Mouse (Mus musculus) erythroid progenitor cell, adult 5-6 weeks (primary cell): Measurements from ENCODE around the gene Snx33. TPM values are rescaled to one million over a fixed set of nuclear protein-coding genes. Genes with fewer than 3 reads are reported as not detected.

Experiments
- ATAC-seq: replicated peaks from 2 replicates; pipeline ENCODE4 v1.8.0; 2016; ENCODE audit warnings: moderate number of reproducible peaks, mild to moderate bottlenecking, moderate TSS enrichment, inconsistent platforms; ENCODE audit not compliant: poor library complexity, low FRiP score, severe bottlenecking
- total RNA-seq, 2 experiments: library from RNA; stranded (forward) in 1 of 2; stranded (reverse) in 1 of 2; fragments of 150-400 nt in 1 of 2; fragments of 186-747, 209-891 nt in 1 of 2; gene quantifications; 2 replicates each; pipeline versions ENCODE4 v1.2.3 to v1.2.4; 2015 to 2017; ENCODE audit warnings: low replicate concordance in 2 of 2

Gene Snx33
- total RNA-seq, 2 experiments from 2014 or later, result 0.61 to 2.9 TPM

- no peak for ATAC-seq
Measured at GRCm38 (mm10) chr9:56868292-56868691, 59.9 kb downstream of the Snx33 start.

Other genes with a start within 250 kb of the Snx33 start
- gene Lingo1, start 131.9 kb downstream of the Snx33 start, total RNA-seq (2015; ENCODE audit: low replicate concordance), result not detected in 2 replicates
- gene Lingo1, start 131.9 kb downstream of the Snx33 start, total RNA-seq (2017; ENCODE audit: low replicate concordance), result not detected in 2 replicates
- gene Odf3l1, start 63.7 kb downstream of the Snx33 start, total RNA-seq (2015; ENCODE audit: low replicate concordance), result not detected in 2 replicates
- gene Odf3l1, start 63.7 kb downstream of the Snx33 start, total RNA-seq (2017; ENCODE audit: low replicate concordance), result not detected in 2 replicates
- gene Cspg4, start 63.3 kb downstream of the Snx33 start, total RNA-seq (2015; ENCODE audit: low replicate concordance), result not detected in 2 replicates
- not detected in 2 replicates for gene Cspg4, start 63.3 kb downstream of the Snx33 start, total RNA-seq (2017; ENCODE audit: low replicate concordance)
- gene Imp3, start 9.1 kb upstream of the Snx33 start, total RNA-seq (2015; ENCODE audit: low replicate concordance), result 38.2 and 46.5 TPM in 2 replicates
- 22.8 and 23.5 TPM in 2 replicates for gene Imp3, start 9.1 kb upstream of the Snx33 start, total RNA-seq (2017; ENCODE audit: low replicate concordance)
- 1.8 and 8.8 TPM in 2 replicates for gene Snupn, start 22.5 kb upstream of the Snx33 start, total RNA-seq (2015; ENCODE audit: low replicate concordance)
- gene Snupn, start 22.5 kb upstream of the Snx33 start, total RNA-seq (2017; ENCODE audit: low replicate concordance), result 2.8 TPM in 1 of 2 replicates, not detected in the other
- gene Ptpn9, start 66.6 kb upstream of the Snx33 start, total RNA-seq (2015; ENCODE audit: low replicate concordance), result 1.4 and 3.8 TPM in 2 replicates
- 0.45 and 1.5 TPM in 2 replicates for gene Ptpn9, start 66.6 kb upstream of the Snx33 start, total RNA-seq (2017; ENCODE audit: low replicate concordance)
- gene Sin3a, start 143.7 kb upstream of the Snx33 start, total RNA-seq (2015; ENCODE audit: low replicate concordance), result 71.7 and 122 TPM in 2 replicates
- gene Sin3a, start 143.7 kb upstream of the Snx33 start, total RNA-seq (2017; ENCODE audit: low replicate concordance), result 59.9 and 75.3 TPM in 2 replicates
- 22.3 and 32.3 TPM in 2 replicates for gene Man2c1, start 202.3 kb upstream of the Snx33 start, total RNA-seq (2015; ENCODE audit: low replicate concordance)
- 18.6 and 29.7 TPM in 2 replicates for gene Man2c1, start 202.3 kb upstream of the Snx33 start, total RNA-seq (2017; ENCODE audit: low replicate concordance)
- gene Neil1, start 219.9 kb upstream of the Snx33 start, total RNA-seq (2015; ENCODE audit: low replicate concordance), result 2.1 and 6.1 TPM in 2 replicates
- gene Neil1, start 219.9 kb upstream of the Snx33 start, total RNA-seq (2017; ENCODE audit: low replicate concordance), result 4.2 TPM in 1 of 2 replicates, not detected in the other
- gene Commd4, start 230.0 kb upstream of the Snx33 start, total RNA-seq (2015; ENCODE audit: low replicate concordance), result 25.2 and 46.9 TPM in 2 replicates
- gene Commd4, start 230.0 kb upstream of the Snx33 start, total RNA-seq (2017; ENCODE audit: low replicate concordance), result 22.1 and 24.4 TPM in 2 replicates